Mouse (Mus musculus) bone marrow macrophage, adult 2 months (primary cell): ENCODE measurements around the gene Clic1. TPM values are rescaled to one million over a fixed set of nuclear protein-coding genes. Genes with fewer than 3 reads are reported as not detected.
A peak's percentile ranks its signal among the peaks of the same experiment; 100 is the strongest.
"Not testable (repeated sequence)": the region's sequence is repeated elsewhere in the genome, so short reads cannot be mapped to it uniquely, and the experiment has no call there.

Experiments used
- H3K27ac ChIP-seq: 2 replicates; pipeline ENCODE4 v1.5.1; 2012; ENCODE audit warnings: low read depth, low read length; ENCODE audit not compliant: insufficient read depth
- H3K4me1 ChIP-seq: 2 replicates; pipeline ENCODE4 v1.6.1; 2012; ENCODE audit warnings: low read length; ENCODE audit not compliant: control insufficient read depth, insufficient read depth
- H3K4me3 ChIP-seq: 2 replicates; pipeline ENCODE4 v1.5.1; 2012; ENCODE audit warnings: mild to moderate bottlenecking, low read length, moderate library complexity; ENCODE audit not compliant: insufficient read depth
- CTCF ChIP-seq: IDR thresholded peaks from 2 replicates; pipeline ENCODE4 v1.5.1; 2012; ENCODE audit warnings: low read depth, mild to moderate bottlenecking, low read length, moderate library complexity
- POLR2A ChIP-seq: IDR thresholded peaks from 2 replicates; pipeline ENCODE4 v1.6.1; 2012; ENCODE audit warnings: mild to moderate bottlenecking, low read depth, low read length, borderline replicate concordance
- polyA plus RNA-seq: library from polyadenylated mRNA; stranded (reverse); fragments of >200 nt; gene quantifications from 2 replicates; pipeline ENCODE4 v1.2.4, GENCODE M21; 2012; ENCODE audit not compliant: missing spikeins, insufficient read depth, insufficient read length

Gene Clic1
- polyA plus RNA-seq, 1 experiment, result 381 TPM

- no peak for TF ChIP-seq CTCF
- TF ChIP-seq POLR2A, result no peak
- Histone ChIP-seq H3K27ac (no peak within 1 kb of the TSS), H3K4me3 (no peak within 1 kb of the TSS), H3K4me1 (peaks cover 29% of the 10 kb centered on the region)
Observed at GRCm38 (mm10) chr17:35027277-35028068, 22.3 kb upstream of the Clic1 start, which contains the start of gene Sapcd1. Gene Sapcd1, minus strand, starts transcription at chr17:35028016.

- H3K4me3 ChIP-seq, result no peak overlapping the region
Observed at GRCm38 (mm10) chr17:35028315-35028714, 21.5 kb upstream of the Clic1 start.

GRCm38 (mm10) chr17:35029691-35030532 lies 19.9 kb upstream of the Clic1 start:
- TF ChIP-seq POLR2A (no peak), CTCF (no peak)
- Histone ChIP-seq H3K27ac (no peak overlapping the region), H3K4me3 (no peak overlapping the region), H3K4me1 (peaks cover 17% of the 10 kb centered on the region)

More at GRCm38 (mm10) chr17:35028315-35028714, 21.5 kb upstream of the Clic1 start:
- peaks cover 29% of the 10 kb centered on the region for H3K4me1 ChIP-seq
- TF ChIP-seq CTCF, result no peak
- no peak for TF ChIP-seq POLR2A
- H3K27ac ChIP-seq, result no peak overlapping the region

- no peak overlapping the region for H3K4me3 ChIP-seq
- peaks cover 16% of the 10 kb centered on the region for H3K4me1 ChIP-seq
- TF ChIP-seq CTCF, result no peak
- no peak for TF ChIP-seq POLR2A
- H3K27ac ChIP-seq, result no peak overlapping the region
Observed at GRCm38 (mm10) chr17:35031272-35031671, 18.5 kb upstream of the Clic1 start.

- TF ChIP-seq CTCF (no peak), POLR2A (no peak)
- H3K4me1 ChIP-seq, result peaks cover 16% of the 10 kb centered on the region
Observed at GRCm38 (mm10) chr17:35031880-35032279, 17.9 kb upstream of the Clic1 start.

GRCm38 (mm10) chr17:35032323-35032870 lies 17.4 kb upstream of the Clic1 start:
- Histone ChIP-seq H3K27ac (no peak overlapping the region), H3K4me1 (peaks cover 16% of the 10 kb centered on the region), H3K4me3 (no peak overlapping the region)
- 0 out of 2 replicates have a peak, but pooled peaks have one; percentile 8 for TF ChIP-seq CTCF
- no peak for TF ChIP-seq POLR2A

More at GRCm38 (mm10) chr17:35031880-35032279, 17.9 kb upstream of the Clic1 start:
- H3K27ac ChIP-seq, result no peak overlapping the region
- no peak overlapping the region for H3K4me3 ChIP-seq

- H3K27ac ChIP-seq, H3K4me3 ChIP-seq: not testable (repeated sequence)
- peaks cover 16% of the 10 kb centered on the region for H3K4me1 ChIP-seq
Observed at GRCm38 (mm10) chr17:35033703-35034102, 16.1 kb upstream of the Clic1 start.

GRCm38 (mm10) chr17:35034896-35035295 lies 14.9 kb upstream of the Clic1 start:
- TF ChIP-seq CTCF, result no peak
- TF ChIP-seq POLR2A, result no peak
- Histone ChIP-seq H3K4me3 (no peak overlapping the region), H3K4me1 (peaks cover 16% of the 10 kb centered on the region), H3K27ac (no peak overlapping the region)

GRCm38 (mm10) chr17:35039121-35039873 lies 10.5 kb upstream of the Clic1 start:
- TF ChIP-seq CTCF, result no peak
- no peak for TF ChIP-seq POLR2A
- Histone ChIP-seq H3K27ac (no peak overlapping the region), H3K4me3 (no peak overlapping the region), H3K4me1 (peaks cover 26% of the 10 kb centered on the region)
